Mouse (Mus musculus) small intestine, adult 2 months (tissue): ENCODE measurements at regions not wholly inside any gene's neighbourhood (a gene's known extent, or its start where the extent isn't known, plus 50 kb on each side); places are given as distances from the start of the nearest gene placed in this dataset.

Source experiments
- CTCF ChIP-seq: fragments of 200-500 bp; IDR thresholded peaks from 2 replicates; pipeline ENCODE4 v1.5.1; 2012; ENCODE audit warnings: low read depth, mild to moderate bottlenecking, control low read depth, inconsistent platforms, low read length, moderate library complexity, mixed read lengths; ENCODE audit not compliant: insufficient replicate concordance, insufficient read length; ENCODE audit errors: extremely low read depth
- POLR2A ChIP-seq: fragments of 200-500 bp; IDR thresholded peaks from 2 replicates; pipeline ENCODE4 v1.6.1; 2012; ENCODE audit warnings: low read depth, mild to moderate bottlenecking, control low read depth, inconsistent platforms, low read length, moderate library complexity

DNA sequence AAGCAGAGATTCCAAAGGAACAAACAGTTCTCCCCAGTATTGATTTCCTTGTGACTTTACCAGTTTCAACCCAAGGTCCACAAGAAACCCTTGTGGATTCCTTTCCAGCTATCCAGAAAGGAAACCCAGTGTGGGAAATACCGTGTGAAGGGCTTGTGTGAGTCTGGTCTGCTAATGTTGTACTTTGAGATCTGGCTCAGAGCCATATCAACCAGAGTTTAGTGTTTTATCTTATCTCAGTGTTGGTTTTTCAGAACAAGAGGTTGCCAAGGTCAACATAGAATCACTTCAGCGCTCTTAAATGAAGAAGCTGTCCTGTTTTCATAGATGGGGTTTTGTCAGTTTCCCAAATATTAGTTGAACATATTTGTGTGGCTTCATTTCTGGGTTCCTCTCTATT, 88.1 kb downstream of the Pctp start:
- TF ChIP-seq CTCF (no peak), POLR2A (no peak)
